Mouse (Mus musculus) hindbrain, postnatal 0 days (tissue): ENCODE measurements around the gene Cactin. TPM values are rescaled to one million over a fixed set of nuclear protein-coding genes. Genes with fewer than 3 reads are reported as not detected.
A peak's percentile ranks its signal among the peaks of the same experiment; 100 is the strongest.

Experiments
- ATAC-seq: fragments of 200-750 bp; cut with Nextera tagmentation; 2 replicates; pipeline ENCODE4 v1.8.0; 2017; ENCODE audit warnings: mild to moderate bottlenecking, moderate TSS enrichment, moderate library complexity
- DNase-seq: peaks from one replicate; pipeline ENCODE4 v3.0.0-alpha.2; 2015; ENCODE audit warnings: low spot score
- H3K27ac ChIP-seq: fragments of 300-500 bp; sonication (generic); 2 replicates; pipeline ENCODE4 v1.5.1; 2014; ENCODE audit warnings: mild to moderate bottlenecking
- H3K27me3 ChIP-seq: fragments of 300-500 bp; sonication (generic); 2 replicates; pipeline ENCODE4 v1.6.1; 2014; ENCODE audit warnings: low read length, mixed read lengths; ENCODE audit not compliant: insufficient read depth
- H3K36me3 ChIP-seq: fragments of 300-500 bp; sonication (generic); 2 replicates; pipeline ENCODE4 v1.6.1; 2014; ENCODE audit warnings: low read length, mixed read lengths; ENCODE audit not compliant: insufficient read depth
- H3K4me1 ChIP-seq: fragments of 300-500 bp; sonication (generic); 2 replicates; pipeline ENCODE4 v1.6.1; 2014; ENCODE audit warnings: antibody characterized with exemption, low read length, mixed read lengths; ENCODE audit not compliant: insufficient read depth
- H3K4me2 ChIP-seq: fragments of 300-500 bp; sonication (generic); 2 replicates; pipeline ENCODE4 v1.6.1; 2014; ENCODE audit warnings: low read depth, mild to moderate bottlenecking, low read length, moderate library complexity, mixed read lengths
- H3K4me3 ChIP-seq: fragments of 300-500 bp; sonication (generic); 2 replicates; pipeline ENCODE4 v1.5.1; 2014; ENCODE audit warnings: low read length
- H3K9ac ChIP-seq: fragments of 300-500 bp; sonication (generic); replicated peaks from 2 replicates; pipeline ENCODE4 v1.6.1; 2014; ENCODE audit warnings: mild to moderate bottlenecking, low read length, moderate library complexity, mixed read lengths
- H3K9me3 ChIP-seq: fragments of 300-500 bp; sonication (generic); 2 replicates; pipeline ENCODE4 v1.6.1; 2016; ENCODE audit warnings: low read length, mixed read lengths
- CTCF ChIP-seq: IDR thresholded peaks from 2 replicates; pipeline ENCODE4 v1.5.1; 2016; ENCODE audit warnings: antibody characterized with exemption, control low read depth, low read depth
- WGBS: fragments of 180-500 bp; shearing (Covaris S2); extraction: QIAGEN DNeasy Blood & Tissue Kit; methylation state at CpG from one replicate; pipeline ENCODE4 v1.1.7; 2014; 5-methylcytosine and 5-hydroxymethylcytosine counted together
- polyA plus RNA-seq: library from polyadenylated mRNA; unstranded; fragments of >200 nt; fragmentation: Nextera tagmentation; extraction: Ambion mirVana; gene quantifications from 2 replicates; pipeline ENCODE4 v1.2.1, GENCODE M21; 2015
- total RNA-seq: library from RNA; depleted of rRNA; stranded (reverse); fragments of >200 nt; gene quantifications from 2 replicates; pipeline ENCODE4 v1.2.3, GENCODE M21; 2014

Cactin gene
- total and polyA plus RNA-seq, 2 experiments from 2014 or later, result 20.2 to 24.3 TPM

- 2% methylated on average over 49 of the region's 54 CpGs for WGBS
- Histone ChIP-seq H3K4me2 (peak overlapping the region; percentile 71), H3K27me3 (peaks cover 6% of the 10 kb centered on the region; the same call in 1 of the 2 replicates), H3K9ac (peak overlapping the region; percentile 50), H3K9me3 (no peaks in the 10 kb centered on the region), H3K27ac (no peak overlapping the region), H3K36me3 (no peaks in the 10 kb centered on the region), H3K4me1 (0 out of 2 replicates have a peak, but pooled peaks cover 2% of the 10 kb centered on the region), H3K4me3 (peak overlapping the region; percentile 46)
- peak; percentile 93 for DNase-seq
- no peak; the same call in 1 of the 2 replicates for TF ChIP-seq CTCF
- ATAC-seq, result peak; percentile 79
Measured at GRCm38 (mm10) chr10:81285694-81286450, 35.0 kb upstream of the Cactin start.

- Histone ChIP-seq H3K9ac (no peak overlapping the region), H3K27ac (no peak overlapping the region), H3K4me3 (no peak overlapping the region), H3K27me3 (peaks cover 6% of the 10 kb centered on the region; the same call in 1 of the 2 replicates), H3K9me3 (no peaks in the 10 kb centered on the region), H3K4me1 (0 out of 2 replicates have a peak, but pooled peaks cover 2% of the 10 kb centered on the region), H3K4me2 (no peak overlapping the region), H3K36me3 (no peaks in the 10 kb centered on the region)
- no peak for DNase-seq
- WGBS, result 51% methylated on average over 6 of the region's 6 CpGs
- ATAC-seq, result no peak
- no peak for TF ChIP-seq CTCF
Measured at GRCm38 (mm10) chr10:81286586-81286985, 34.3 kb upstream of the Cactin start.

DNA sequence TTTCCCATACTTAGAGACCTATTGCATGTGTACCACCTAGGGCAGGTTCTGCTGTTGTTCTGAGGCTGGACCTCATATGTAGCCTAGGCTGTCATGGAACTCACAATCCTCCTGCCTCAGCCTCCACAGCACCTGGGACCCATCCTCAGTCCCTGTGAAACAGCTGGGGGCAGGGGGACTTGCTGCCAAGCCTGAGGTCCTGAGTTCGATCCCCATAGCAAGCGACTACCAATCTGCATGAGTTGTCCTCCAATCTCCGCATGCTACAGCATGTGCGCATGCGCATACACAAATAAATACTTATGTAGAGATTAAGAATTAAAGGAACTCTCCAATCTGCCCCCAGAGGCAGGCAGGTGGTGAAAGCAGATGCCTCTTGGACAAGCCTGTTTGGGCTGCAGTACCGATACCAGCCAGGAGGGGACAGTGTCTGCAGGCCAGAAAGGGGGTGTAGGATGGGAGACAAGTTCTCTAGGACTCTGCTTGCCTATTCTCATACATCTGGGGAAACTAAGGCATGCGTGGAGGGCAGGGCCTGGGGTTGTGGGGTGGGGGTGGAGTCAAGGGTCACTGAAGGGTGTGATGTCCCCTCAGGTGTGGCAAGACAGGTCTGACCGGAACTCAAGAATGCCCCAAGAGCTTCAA, 33.3 kb upstream of the Cactin start:
- H3K27ac ChIP-seq, result no peak overlapping the region
- peak; percentile 87 for TF ChIP-seq CTCF
- peaks cover 6% of the 10 kb centered on the region; the same call in 1 of the 2 replicates for H3K27me3 ChIP-seq
- 0 out of 2 replicates have a peak, but pooled peaks cover 2% of the 10 kb centered on the region for H3K4me1 ChIP-seq
- no peak for ATAC-seq
- no peak overlapping the region for H3K4me3 ChIP-seq
- WGBS, result 68% methylated on average over 8 of the region's 8 CpGs
- H3K9ac ChIP-seq, result no peak overlapping the region
- H3K36me3 ChIP-seq, result no peaks in the 10 kb centered on the region
- no peak overlapping the region for H3K4me2 ChIP-seq
- DNase-seq, result peak; percentile 44
- no peaks in the 10 kb centered on the region for H3K9me3 ChIP-seq

GRCm38 (mm10) chr10:81288601-81289000, 32.3 kb upstream of the Cactin start:
- Histone ChIP-seq H3K27me3 (peaks cover 6% of the 10 kb centered on the region; the same call in 1 of the 2 replicates), H3K27ac (no peak overlapping the region), H3K36me3 (no peaks in the 10 kb centered on the region), H3K4me2 (no peak overlapping the region), H3K4me1 (0 out of 2 replicates have a peak, but pooled peaks cover 2% of the 10 kb centered on the region), H3K4me3 (no peak overlapping the region), H3K9ac (no peak overlapping the region), H3K9me3 (no peaks in the 10 kb centered on the region)
- WGBS, result 41% methylated on average over 6 of the region's 6 CpGs
- ATAC-seq (no peak), DNase-seq (peak; percentile 38)
- peak; percentile 66 for TF ChIP-seq CTCF

DNA sequence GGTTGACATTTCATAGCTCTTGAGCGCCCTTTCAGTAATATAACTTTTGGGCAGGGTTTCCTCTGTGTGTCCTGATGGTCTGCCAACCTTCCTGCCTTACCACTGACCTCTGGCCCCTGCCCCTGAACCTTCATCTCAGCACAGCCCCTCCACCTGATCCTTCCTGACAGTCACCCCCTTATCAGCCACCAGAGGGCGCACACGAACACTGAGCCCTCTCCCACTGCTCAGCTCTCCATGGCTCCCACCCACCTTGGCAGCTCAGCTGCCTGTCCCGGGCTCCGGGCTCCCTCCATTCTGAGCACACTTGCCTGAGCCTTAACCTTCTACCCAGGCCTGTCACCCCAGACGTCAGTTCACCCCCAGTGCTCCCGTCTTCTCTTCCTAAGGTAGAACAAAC, 31.6 kb upstream of the Cactin start:
- Histone ChIP-seq H3K27me3 (peaks cover 6% of the 10 kb centered on the region; the same call in 1 of the 2 replicates), H3K4me2 (no peak overlapping the region), H3K9ac (no peak overlapping the region), H3K4me3 (no peak overlapping the region), H3K4me1 (peaks cover 8% of the 10 kb centered on the region; the same call in 1 of the 2 replicates), H3K9me3 (no peaks in the 10 kb centered on the region), H3K27ac (no peak overlapping the region), H3K36me3 (no peaks in the 10 kb centered on the region)
- 3% methylated on average over 7 of the region's 7 CpGs for WGBS
- peak; percentile 77 for DNase-seq
- no peak for ATAC-seq
- peak; percentile 96 for TF ChIP-seq CTCF

DNA sequence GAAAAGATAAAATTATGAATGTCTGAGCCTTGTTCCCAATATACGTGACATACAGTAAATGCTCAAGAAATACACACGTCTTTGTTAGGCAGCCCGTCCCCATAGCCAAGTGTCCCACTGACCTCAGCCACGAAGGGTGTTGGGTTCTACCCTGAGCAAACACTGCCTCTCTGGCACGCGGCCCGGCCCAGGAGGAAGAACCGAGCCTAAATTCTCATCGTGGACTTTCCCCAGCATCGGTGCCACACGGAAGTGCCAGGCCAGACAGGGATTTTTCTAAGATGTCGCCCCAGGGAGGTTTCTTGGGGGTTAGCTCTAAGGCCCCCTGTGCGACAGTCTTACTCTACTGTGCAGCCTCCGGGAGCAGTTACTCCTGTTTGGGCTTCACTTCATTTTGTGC, 31.1 kb upstream of the Cactin start:
- WGBS, result 58% methylated on average over 14 of the region's 14 CpGs
- Histone ChIP-seq H3K27ac (no peak overlapping the region), H3K36me3 (no peaks in the 10 kb centered on the region), H3K4me3 (no peak overlapping the region), H3K4me2 (no peak overlapping the region), H3K9me3 (no peaks in the 10 kb centered on the region), H3K4me1 (peaks cover 14% of the 10 kb centered on the region; the same call in 1 of the 2 replicates), H3K27me3 (peaks cover 4% of the 10 kb centered on the region; the same call in 1 of the 2 replicates), H3K9ac (no peak overlapping the region)
- TF ChIP-seq CTCF, result no peak
- ATAC-seq (no peak), DNase-seq (no peak)
